Mouse (Mus musculus): ENCODE measurements around the gene Susd6.
"Not testable (repeated sequence)": the region's sequence is repeated elsewhere in the genome, so short reads cannot be mapped to it uniquely, and the experiment has no call there.

Gene Susd6

GRCm38 (mm10) chr12:80785597-80785996 lies 4.7 kb upstream of the Susd6 start:
- DNase-seq (ENCODE audit: low spot score in 2 of 2): no peak

- DNase-seq (ENCODE audit: low spot score in 2 of 2): no peak
Measured at GRCm38 (mm10) chr12:80786591-80786990, 3.7 kb upstream of the Susd6 start.

- no peak for DNase-seq (ENCODE audit: low spot score in 2 of 2)
Measured at GRCm38 (mm10) chr12:80787604-80788003, 2.7 kb upstream of the Susd6 start.

- no peak for DNase-seq (ENCODE audit: low spot score in 2 of 2)
Measured at GRCm38 (mm10) chr12:80788188-80788587, 2.1 kb upstream of the Susd6 start.

- DNase-seq (ENCODE audit: low spot score in 2 of 2): not testable (repeated sequence)
Measured at GRCm38 (mm10) chr12:80789276-80789675, 1.0 kb upstream of the Susd6 start.

GRCm38 (mm10) chr12:80790700-80791570 lies 625 bp downstream of the Susd6 start:
- no peak for DNase-seq (ENCODE audit: low spot score in 2 of 2)

- no peak for DNase-seq (ENCODE audit: low spot score in 2 of 2)
Measured at GRCm38 (mm10) chr12:80791571-80792444, 1.5 kb downstream of the Susd6 start.

- no peak for DNase-seq (ENCODE audit: low spot score in 2 of 2)
Measured at GRCm38 (mm10) chr12:80792867-80793266, 2.6 kb downstream of the Susd6 start.

GRCm38 (mm10) chr12:80793535-80793934 lies 3.2 kb downstream of the Susd6 start:
- DNase-seq (ENCODE audit: low spot score in 2 of 2): no peak

- DNase-seq (ENCODE audit: low spot score in 2 of 2): no peak
Measured at GRCm38 (mm10) chr12:80794522-80794921, 4.2 kb downstream of the Susd6 start.

- no peak for DNase-seq (ENCODE audit: low spot score in 2 of 2)
Measured at GRCm38 (mm10) chr12:80794935-80795785, 4.8 kb downstream of the Susd6 start.

- no peak for DNase-seq (ENCODE audit: low spot score in 2 of 2)
Measured at GRCm38 (mm10) chr12:80798271-80798670, 8.0 kb downstream of the Susd6 start.

GRCm38 (mm10) chr12:80800156-80800555 lies 9.8 kb downstream of the Susd6 start:
- DNase-seq (ENCODE audit: low spot score in 2 of 2): no peak

GRCm38 (mm10) chr12:80801443-80801842 lies 11.1 kb downstream of the Susd6 start:
- no peak for DNase-seq (ENCODE audit: low spot score in 2 of 2)

GRCm38 (mm10) chr12:80803924-80804323 lies 13.6 kb downstream of the Susd6 start:
- peak in 1 of 2 experiments; percentile 48 for DNase-seq (ENCODE audit: low spot score in 2 of 2)

- DNase-seq (ENCODE audit: low spot score in 2 of 2): no peak
Measured at GRCm38 (mm10) chr12:80804861-80805428, 14.6 kb downstream of the Susd6 start.

- no peak for DNase-seq (ENCODE audit: low spot score in 2 of 2)
Measured at GRCm38 (mm10) chr12:80807451-80808085, 17.3 kb downstream of the Susd6 start.

- DNase-seq (ENCODE audit: low spot score in 2 of 2): no peak
Measured at GRCm38 (mm10) chr12:80810005-80810404, 19.7 kb downstream of the Susd6 start.

GRCm38 (mm10) chr12:80811646-80812509 lies 21.6 kb downstream of the Susd6 start:
- DNase-seq (ENCODE audit: low spot score in 2 of 2): no peak

- no peak for DNase-seq (ENCODE audit: low spot score in 2 of 2)
Measured at GRCm38 (mm10) chr12:80812510-80812820, 22.2 kb downstream of the Susd6 start.

Measured in urinary bladder, postnatal 4 days (tissue).